Mouse (Mus musculus) layer of hippocampus, postnatal 25 days (tissue): ENCODE data around the gene Gpc5. TPM values are rescaled to one million over a fixed set of nuclear protein-coding genes. Genes with fewer than 3 reads are reported as not detected.

Experiments
- DNase-seq, 2 experiments: peaks; one replicate each; pipeline ENCODE4 v3.0.0; 2022; ENCODE audit warnings: mixed read lengths in 2 of 2, low spot score in 1 of 2; ENCODE audit errors: extremely low spot score in 1 of 2
- total RNA-seq, 2 experiments: library from RNA; stranded (reverse); gene quantifications; 2 replicates each; pipeline ENCODE4 v1.2.3; 2021

The Gpc5 gene
- total RNA-seq, 2 experiments from 2014 or later, result 36.4 to 38.0 TPM

DNA sequence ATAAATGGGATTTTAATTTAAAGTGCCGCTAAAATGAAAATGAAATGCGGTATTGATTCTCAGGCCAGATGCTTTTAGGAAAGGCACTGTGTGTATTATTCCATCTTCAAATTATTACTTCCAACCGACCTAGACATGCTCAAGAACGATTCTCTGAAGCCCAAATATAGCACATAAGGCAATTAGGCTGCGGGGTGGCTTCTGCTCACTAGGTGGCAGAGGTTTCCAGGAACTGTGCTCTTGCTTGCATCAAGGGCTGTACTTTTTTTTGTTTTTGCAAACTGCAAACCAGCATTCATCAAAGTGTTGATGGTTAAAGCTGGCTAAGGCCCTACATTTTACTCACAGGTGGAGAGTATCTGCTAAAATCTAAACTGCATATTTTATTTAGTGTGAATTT is 375.9 kb downstream of the Gpc5 start:
- no peak for DNase-seq

- peak; percentile 20 to 60 for DNase-seq
These were observed 383.2 kb downstream of the Gpc5 start for GRCm38 (mm10) chr14:115475234-115475633.

- DNase-seq, result no peak
These were observed 385.3 kb downstream of the Gpc5 start for GRCm38 (mm10) chr14:115477360-115477759.

GRCm38 (mm10) chr14:115485090-115485489 is 393.1 kb downstream of the Gpc5 start:
- DNase-seq, result peak in 1 of 2 experiments; percentile 42

DNA sequence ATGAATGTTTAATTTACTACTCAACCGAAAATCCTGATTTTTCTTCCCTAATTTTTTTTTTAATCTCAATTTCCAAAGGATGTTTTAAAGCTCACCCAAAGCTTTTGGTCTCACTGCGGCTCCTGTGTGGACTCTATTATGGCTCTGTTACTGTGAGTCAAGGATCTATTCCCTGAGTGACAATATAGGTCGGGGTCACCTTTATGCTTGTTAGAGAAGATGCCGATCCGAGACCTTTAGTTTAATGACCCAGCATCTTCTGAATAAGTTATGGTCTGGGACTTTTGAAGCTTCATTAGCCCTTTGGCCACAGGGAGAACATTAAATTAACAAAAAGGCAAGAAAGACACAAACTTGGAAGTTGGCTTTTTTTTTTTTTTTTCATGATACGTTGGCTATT is 408.8 kb downstream of the Gpc5 start:
- DNase-seq, result no peak

DNA sequence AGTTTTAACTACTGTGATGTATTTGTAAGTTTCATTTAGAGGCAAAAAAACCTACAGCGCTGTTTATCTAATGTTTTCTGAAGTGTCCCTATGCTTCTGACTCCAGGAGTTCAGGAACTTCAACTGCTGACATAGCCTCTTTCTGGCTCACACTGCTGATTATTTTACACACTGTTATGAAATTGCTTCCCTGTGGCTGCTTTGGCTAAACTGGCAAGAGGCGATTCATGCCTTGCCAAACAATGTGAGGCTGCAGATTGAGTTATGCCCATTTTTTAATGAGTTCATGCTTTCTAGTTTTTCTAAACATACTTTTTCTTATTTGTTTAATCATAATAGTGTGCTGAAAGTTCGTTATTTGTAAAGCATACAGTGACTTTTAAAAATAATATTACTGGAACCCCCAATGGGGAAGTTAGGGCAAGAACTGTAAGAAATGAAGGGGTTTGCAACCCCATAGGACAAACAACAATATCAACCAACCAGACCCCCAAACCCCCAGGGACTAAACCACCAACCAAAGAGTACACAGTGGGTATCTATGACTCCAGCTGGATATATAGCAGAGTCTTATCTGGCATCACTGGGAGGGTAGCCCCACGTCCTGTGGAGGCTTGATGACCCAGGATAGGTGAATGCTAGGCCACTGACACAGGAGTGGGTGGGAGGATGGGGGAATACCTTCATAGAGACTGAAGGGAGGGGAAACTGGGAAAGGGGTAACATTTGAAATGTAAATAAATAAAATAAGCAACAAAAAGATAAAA is 454.7 kb downstream of the Gpc5 start:
- DNase-seq, result no peak

DNA sequence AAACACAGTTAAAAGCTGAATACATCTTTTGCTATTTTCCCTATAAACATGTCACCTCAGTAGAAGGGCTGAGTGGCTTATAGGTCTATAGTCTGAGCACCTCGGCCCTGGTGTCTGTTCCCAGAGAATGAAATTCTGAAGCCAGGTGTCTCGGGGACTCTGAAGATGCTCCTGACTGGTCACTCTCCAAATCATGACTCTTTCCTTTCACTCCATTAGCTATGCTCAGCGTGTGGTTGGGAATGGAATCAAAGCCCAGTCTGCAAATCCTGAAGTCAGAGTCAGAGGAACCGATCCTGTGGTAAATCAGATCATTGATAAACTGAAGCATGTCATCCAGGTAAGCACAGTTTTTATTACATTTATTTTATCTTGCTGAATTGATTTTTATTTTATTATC is 460.0 kb downstream of the Gpc5 start:
- no peak for DNase-seq

GRCm38 (mm10) chr14:115580466-115581255 is 488.6 kb downstream of the Gpc5 start:
- no peak for DNase-seq

DNA sequence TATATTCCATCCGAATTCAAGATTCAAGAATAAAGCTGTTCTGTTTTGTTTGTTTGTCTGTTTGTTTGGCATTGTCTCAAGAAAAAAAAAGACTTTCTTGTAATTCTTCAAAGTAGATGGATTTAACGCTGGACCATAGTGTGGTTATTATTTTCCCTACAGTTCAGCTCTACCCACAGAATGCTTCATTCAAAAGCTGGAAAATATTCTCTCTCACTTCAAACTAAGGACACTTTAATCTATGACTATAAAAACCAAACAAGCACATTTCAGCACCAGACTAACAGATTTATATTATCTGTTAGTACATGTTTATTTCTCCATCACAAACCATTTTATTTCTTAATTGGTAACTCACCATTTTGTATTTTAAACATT is 489.2 kb downstream of the Gpc5 start:
- DNase-seq, result no peak

DNA sequence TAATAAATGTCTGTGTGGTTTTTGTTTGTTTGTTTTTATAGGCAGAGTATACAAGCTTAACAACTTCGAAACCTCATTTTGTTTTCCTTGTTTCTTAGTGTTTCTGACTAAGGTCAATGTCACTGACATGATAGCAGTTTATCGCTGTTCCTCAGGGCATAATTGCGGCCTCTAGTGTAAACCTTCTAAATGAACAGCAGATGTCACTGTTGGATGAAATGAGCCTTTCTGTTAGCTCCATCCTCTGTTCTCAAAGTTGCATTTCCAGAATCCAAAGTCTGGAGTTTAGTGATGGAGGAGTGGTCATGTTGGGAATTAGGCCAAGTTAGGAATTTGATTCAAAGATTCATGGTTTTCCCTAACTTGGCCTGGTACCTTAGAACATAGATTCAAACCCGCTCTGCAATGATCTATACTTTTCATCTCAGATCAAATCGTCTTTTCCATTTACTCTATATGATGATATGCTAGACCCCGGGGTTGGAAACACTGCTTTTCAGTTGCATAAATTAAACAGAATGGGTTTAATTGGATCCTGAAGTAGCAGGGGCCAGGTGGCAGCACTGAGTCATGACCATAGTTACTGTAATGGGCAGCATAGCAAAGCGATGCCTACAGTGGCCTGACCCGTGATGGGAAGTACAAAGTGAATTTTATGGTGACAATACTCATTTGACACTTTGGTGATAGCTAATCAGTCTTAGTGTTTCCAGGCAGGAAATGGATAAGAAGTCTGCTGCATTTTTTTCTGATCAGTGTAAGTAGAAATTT is 508.4 kb downstream of the Gpc5 start:
- no peak for DNase-seq

DNA sequence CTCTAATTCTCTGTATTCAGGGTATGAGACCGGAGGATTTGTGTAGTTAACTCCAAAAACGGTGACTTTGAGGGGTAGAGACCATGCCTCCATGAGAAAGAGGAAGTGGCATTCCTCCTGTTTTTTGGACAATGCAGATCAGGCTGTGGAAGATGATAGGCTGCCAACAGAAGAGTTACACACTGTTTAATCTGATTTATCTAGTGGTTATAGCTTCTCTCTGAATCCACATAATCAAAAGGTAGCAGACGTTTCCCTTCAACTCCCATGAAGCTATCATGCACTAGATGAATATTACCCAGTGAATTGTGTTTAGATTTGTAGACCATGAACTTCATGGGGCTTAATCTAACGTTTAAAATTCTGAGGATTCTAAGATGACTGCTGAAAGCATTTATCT is 522.1 kb downstream of the Gpc5 start:
- no peak for DNase-seq

DNA sequence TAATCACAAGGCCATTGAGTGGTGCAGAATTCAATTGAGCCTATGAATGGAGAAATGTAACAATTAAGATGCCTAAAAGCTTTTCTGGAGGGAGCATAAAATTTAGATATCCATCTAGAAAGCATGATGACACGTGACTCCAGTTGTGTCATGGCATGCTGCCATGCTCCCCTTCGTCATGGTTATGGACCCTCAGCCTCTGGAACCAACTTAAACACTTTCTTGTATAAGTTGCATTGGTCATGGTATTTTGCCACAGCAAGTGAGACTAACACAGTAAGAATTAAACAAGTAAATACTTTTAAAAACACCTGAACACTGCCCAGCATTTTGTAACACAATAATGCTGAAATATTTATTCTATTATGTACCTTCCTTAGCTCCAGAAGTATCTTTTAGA is 524.3 kb downstream of the Gpc5 start:
- no peak for DNase-seq

- DNase-seq, result no peak
These were observed 524.8 kb downstream of the Gpc5 start for GRCm38 (mm10) chr14:115616846-115617245.

DNA sequence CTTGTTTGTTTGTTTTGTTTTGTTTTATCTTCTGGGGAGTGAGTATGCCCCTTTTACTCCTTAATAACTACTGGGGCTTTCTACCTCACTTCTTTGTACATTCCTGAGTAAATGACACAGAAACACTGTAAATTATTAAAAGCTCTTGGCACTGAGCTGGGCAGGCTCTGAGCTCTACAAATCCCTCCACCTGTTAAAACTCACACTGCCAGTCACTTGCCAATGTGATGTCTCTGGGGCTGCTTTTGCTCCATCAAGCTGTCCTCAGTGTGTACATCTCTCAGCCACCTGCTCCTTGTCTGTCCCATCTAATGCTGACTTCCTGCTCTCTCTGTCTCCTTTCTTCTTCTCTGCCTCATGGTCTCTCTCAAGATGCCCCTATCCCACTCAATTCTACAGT is 528.5 kb downstream of the Gpc5 start:
- no peak for DNase-seq

GRCm38 (mm10) chr14:115631160-115631898 is 539.3 kb downstream of the Gpc5 start:
- DNase-seq, result no peak

DNA sequence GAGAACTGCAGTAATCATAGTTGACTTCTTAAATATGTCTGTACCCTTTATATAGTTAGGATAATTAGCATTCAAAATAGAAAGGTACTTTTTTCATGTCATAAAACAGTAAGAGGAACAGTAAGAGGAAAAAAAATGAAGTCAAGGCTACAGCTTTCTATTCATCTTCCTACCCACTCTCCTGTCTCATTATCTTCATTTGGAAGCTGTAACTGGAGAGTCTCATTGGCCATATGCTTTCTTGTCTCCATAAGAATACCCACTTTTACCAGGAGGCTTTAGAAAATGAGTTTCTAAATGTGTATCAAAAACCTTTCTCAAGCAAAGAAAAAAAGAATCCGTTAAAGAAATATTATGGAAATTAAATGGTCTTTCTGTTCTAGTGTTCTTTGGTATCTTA is 541.3 kb downstream of the Gpc5 start:
- no peak for DNase-seq

DNA sequence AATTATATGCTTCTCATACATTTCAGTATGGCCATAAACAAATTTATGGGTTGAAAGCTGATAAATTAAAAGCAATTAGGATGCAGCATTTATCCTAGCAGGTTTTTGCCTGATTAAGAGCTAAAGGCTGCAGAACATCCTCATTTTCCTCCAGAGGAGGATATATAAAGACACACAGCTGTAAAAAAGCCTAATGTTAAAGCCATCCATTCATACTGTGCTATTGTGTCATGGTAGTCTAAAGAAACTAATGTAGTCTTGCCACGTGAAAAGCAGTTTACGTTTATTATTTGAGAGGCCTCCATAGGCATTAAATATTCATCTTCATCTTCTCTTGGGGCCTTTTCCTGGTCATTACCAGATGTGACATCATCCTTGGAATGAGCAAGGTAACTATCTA is 587.9 kb downstream of the Gpc5 start:
- DNase-seq, result no peak

- DNase-seq, result no peak
These were observed 654.0 kb downstream of the Gpc5 start for GRCm38 (mm10) chr14:115746013-115746412.

GRCm38 (mm10) chr14:115760241-115760640 is 668.2 kb downstream of the Gpc5 start:
- no peak for DNase-seq

DNA sequence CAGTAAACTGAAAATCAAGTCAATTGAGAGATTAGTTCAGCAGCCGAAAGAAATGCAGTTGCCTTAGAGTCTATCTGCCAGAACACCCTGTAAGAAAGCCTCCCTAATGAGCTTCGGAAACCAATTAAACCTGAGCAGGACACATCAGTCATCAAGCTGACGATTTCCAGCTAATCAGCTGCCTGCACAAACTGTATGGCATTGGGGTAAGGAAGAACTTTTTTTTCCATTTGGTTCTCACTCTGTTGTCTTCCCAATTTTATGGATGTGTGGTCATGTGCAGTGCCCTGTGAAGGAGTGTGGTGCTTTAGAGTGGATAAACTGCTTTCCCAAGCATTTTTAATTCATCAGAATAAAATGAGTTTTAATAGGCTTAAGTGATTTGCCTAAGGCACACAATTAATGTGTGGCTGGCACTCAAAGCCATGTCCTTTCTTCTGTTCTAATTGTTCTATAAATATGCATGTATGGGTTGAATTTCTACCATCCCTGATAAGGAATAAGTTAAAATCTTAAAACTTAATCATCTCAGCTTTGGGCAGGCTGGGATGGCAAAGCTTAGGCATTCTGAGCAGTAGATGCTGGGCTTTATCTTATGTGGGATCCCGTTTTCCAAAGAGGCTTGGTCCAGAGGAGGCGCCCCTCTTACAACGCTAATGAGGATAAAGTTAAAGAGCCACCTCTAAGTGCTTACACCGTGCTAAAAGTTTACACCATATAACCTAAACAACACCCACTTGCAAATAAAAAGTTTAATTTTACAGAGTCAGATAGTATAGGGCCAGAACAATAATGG is 687.6 kb downstream of the Gpc5 start:
- no peak for DNase-seq
